Mouse (Mus musculus) lung, adult 2 months (tissue): ENCODE measurements around the gene Vmn2r26. TPM values are rescaled to one million over a fixed set of nuclear protein-coding genes. Genes with fewer than 3 reads are reported as not detected.
"Not testable (repeated sequence)": the region's sequence is repeated elsewhere in the genome, so short reads cannot be mapped to it uniquely, and the experiment has no call there.

ENCODE experiments used
- DNase-seq: peaks from one replicate; pipeline ENCODE4 v3.0.0; 2022
- H3K4me1 ChIP-seq: fragments of 200-500 bp; 2 replicates; pipeline ENCODE4 v1.6.1; 2011; ENCODE audit warnings: low read length; ENCODE audit not compliant: control insufficient read depth, insufficient read depth
- H3K4me3 ChIP-seq: fragments of 200-500 bp; replicated peaks from 2 replicates; pipeline ENCODE3; 2011; ENCODE audit warnings: low read depth, mild to moderate bottlenecking, control low read depth, low read length; ENCODE audit errors: extremely low read depth
- CTCF ChIP-seq: fragments of 200-500 bp; IDR thresholded peaks from 2 replicates; pipeline ENCODE4 v1.5.1; 2011; ENCODE audit warnings: mild to moderate bottlenecking, low read length, control low read depth; ENCODE audit not compliant: insufficient read depth
- POLR2A ChIP-seq: fragments of 200-500 bp; IDR thresholded peaks from 2 replicates; pipeline ENCODE4 v1.6.1; 2011; ENCODE audit warnings: low read depth, mild to moderate bottlenecking, control low read depth, low read length, borderline replicate concordance; ENCODE audit errors: extremely low read depth
- WGBS: fragments of 180-500 bp; shearing (Covaris S2); methylation state at CpG from one replicate; pipeline ENCODE4 v1.1.7; 2018; 5-methylcytosine and 5-hydroxymethylcytosine counted together
- polyA plus RNA-seq: library from polyadenylated mRNA; depleted of rRNA; stranded (reverse); fragments of >200 nt; gene quantifications from 2 replicates; pipeline ENCODE4 v1.2.3, GENCODE M21; 2012; rRNA removed

Vmn2r26 gene
- 0.01 and 0.04 TPM in 2 replicates for polyA plus RNA-seq

GRCm38 (mm10) chr6:124024268-124024667 is at the start of gene Vmn2r26:
Gene Vmn2r26 (plus strand): TSS chr6:124024568.
- not testable (repeated sequence) for H3K4me1 ChIP-seq, DNase-seq, H3K4me3 ChIP-seq
- WGBS = 30% methylated on average over 1 of the region's 1 CpGs

DNA sequence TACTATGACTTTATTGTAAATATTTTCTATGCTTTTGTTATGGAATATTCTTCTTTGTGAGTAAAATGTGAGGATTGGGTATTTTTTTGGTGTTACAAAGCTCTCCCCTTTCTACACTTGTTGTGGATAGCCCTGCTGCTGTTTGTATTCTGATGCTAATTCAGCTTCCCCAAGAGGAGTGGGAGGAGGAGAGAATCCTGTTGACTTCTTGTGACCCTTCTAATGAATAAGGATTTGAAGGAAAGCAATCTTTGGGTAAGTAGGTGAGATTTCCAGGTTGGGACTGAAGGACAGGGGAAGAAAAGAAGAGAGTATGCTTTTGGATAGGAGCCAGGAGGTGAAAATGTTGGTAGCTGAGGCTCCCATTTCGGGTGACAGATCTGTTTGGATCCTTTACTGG is 3.5 kb upstream of the Vmn2r26 start:
- TF ChIP-seq POLR2A = no peak
- no peak for TF ChIP-seq CTCF
- 50% methylated on average over 1 of the region's 1 CpGs for WGBS
- no peak for DNase-seq
- Histone ChIP-seq H3K4me1 (no peaks in the 10 kb centered on the region), H3K4me3 (no peak overlapping the region)

DNA sequence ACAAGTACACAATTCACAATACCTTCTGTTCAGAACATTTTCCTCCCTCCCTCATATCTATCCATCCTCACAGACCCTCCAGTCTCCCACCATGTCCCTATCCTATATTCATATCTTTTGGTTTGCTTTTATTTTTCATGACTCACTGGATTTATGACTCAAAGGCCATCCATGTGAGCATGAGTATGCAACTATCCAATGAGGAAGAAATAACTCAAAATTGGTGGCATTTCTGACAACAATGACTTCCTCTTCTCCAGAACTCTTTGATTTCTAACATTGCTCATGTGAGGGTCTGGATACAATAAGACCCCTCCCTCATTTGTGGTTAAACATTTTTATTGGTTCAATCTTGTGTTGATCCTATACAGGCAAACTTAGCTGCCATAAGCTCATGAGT is 24.0 kb downstream of the Vmn2r26 start:
- no peak overlapping the region for H3K4me3 ChIP-seq
- no peak for DNase-seq
- TF ChIP-seq CTCF (no peak), POLR2A (no peak)
- H3K4me1 ChIP-seq = no peaks in the 10 kb centered on the region

DNA sequence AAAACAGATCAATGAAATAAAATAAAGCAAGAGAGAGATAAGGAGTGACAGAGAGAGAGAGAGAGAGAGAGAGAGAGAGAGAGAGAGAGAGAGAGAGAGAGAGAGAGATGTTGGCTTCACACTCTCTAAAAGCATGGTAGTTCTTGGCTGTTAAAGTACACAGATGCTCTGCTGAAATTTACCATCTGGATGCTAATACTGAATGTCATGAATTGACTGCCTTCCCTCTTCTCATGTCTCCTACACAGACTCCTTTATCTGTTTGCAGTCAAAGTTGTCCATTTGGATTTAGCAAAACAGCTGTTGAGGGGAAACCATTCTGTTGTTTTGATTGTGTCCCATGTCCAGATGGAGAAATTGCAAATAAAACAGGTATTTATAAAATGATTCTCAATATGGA is 29.2 kb downstream of the Vmn2r26 start:
- DNase-seq, H3K4me1 ChIP-seq, H3K4me3 ChIP-seq: not testable (repeated sequence)

DNA sequence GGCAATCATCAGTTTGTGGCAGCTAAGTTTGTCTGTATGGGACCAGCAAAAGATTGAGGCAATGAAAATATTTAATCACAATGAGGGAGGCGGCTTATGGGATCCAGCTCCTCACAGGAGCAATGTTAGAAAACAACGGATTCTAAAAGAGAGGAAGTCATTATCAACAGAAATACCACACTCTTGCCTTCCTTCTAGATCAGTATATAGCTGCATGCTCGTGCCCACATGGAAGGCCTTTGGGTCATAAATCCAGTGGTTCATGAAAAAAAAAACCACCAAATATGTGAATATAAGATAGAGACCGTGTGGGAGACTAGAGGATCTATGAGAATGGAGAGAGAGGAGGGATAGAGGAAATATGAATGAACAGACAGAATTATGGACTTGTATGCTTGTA is 78.0 kb downstream of the Vmn2r26 start:
- 53% methylated on average over 4 of the region's 4 CpGs for WGBS
- DNase-seq = no peak
- Histone ChIP-seq H3K4me3 (no peak overlapping the region), H3K4me1 (no peaks in the 10 kb centered on the region)
- TF ChIP-seq CTCF (no peak), POLR2A (no peak)

Other genes with a start within 250 kb of the Vmn2r26 start
- not detected in 2 replicates for gene Vmn2r24, start 245.7 kb upstream of the Vmn2r26 start, polyA plus RNA-seq
- gene Vmn2r25, start 171.1 kb upstream of the Vmn2r26 start, polyA plus RNA-seq = not detected in 2 replicates
- not detected in 2 replicates for gene Vmn2r27, start 207.3 kb downstream of the Vmn2r26 start, polyA plus RNA-seq